8 mouse cellular contexts compared by ENCODE assay signal in genomic region chr10:100588932-100589388, GRCm38 (mm10). TPM values are rescaled to one million over a fixed set of nuclear protein-coding genes. Genes with fewer than 3 reads are reported as not detected.
DNase-seq lines count a peak whose midpoint lies in the region; ATAC-seq lines count a peak whose summit lies in the region.

No protein-coding gene starts in this region.

- peaks cover 34% of the 10 kb centered on the region for H3K36me3 ChIP-seq in erythroblast, embryonic 14.5 days (ENCODE audit: control insufficient read depth)
- H3K36me3 ChIP-seq in heart, embryonic 12.5 days: peaks cover 9% of the 10 kb centered on the region; the same call in 1 of the 2 replicates
- peaks cover 6% of the 10 kb centered on the region for H3K36me3 ChIP-seq in kidney, embryonic 16.5 days (ENCODE audit: insufficient read depth, low read length)

- peak overlapping the region; percentile 75 for H3K4me2 ChIP-seq in heart, embryonic 12.5 days
- H3K4me2 ChIP-seq in kidney, embryonic 16.5 days (replicated peaks; ENCODE audit: low read depth, low read length): peak overlapping the region; percentile 78

- peak overlapping the region; percentile 84 for H3K4me3 ChIP-seq in erythroblast, embryonic 14.5 days (replicated peaks)
- H3K4me3 ChIP-seq in heart, embryonic 12.5 days: peak overlapping the region; percentile 80
- H3K4me3 ChIP-seq in kidney, embryonic 16.5 days (ENCODE audit: low read length): peak overlapping the region; percentile 85

- peak overlapping the region; percentile 76 for H3K9ac ChIP-seq in heart, embryonic 12.5 days
- H3K9ac ChIP-seq in kidney, embryonic 16.5 days (replicated peaks; ENCODE audit: low read length): peak overlapping the region; percentile 86

- H3K4me1 ChIP-seq in erythroblast, embryonic 14.5 days (ENCODE audit: control insufficient read depth): peaks cover 27% of the 10 kb centered on the region
- H3K4me1 ChIP-seq in heart, embryonic 12.5 days (replicated peaks): peaks cover 3% of the 10 kb centered on the region; the same call in 1 of the 2 replicates
- peaks cover 3% of the 10 kb centered on the region; the same call in 1 of the 2 replicates for H3K4me1 ChIP-seq in kidney, embryonic 16.5 days (ENCODE audit: insufficient read depth, low read length)

- H3K9me3 ChIP-seq in erythroblast, embryonic 14.5 days (ENCODE audit: control insufficient read depth, low read length): no peaks in the 10 kb centered on the region
- no peaks in the 10 kb centered on the region for H3K9me3 ChIP-seq in heart, embryonic 12.5 days (replicated peaks)
- H3K9me3 ChIP-seq in kidney, embryonic 16.5 days (ENCODE audit: low read length): no peaks in the 10 kb centered on the region

- WGBS in heart, embryonic 12.5 days: under 1% methylated on average over 31 of the region's 31 CpGs
- under 1% methylated on average over 31 of the region's 31 CpGs for WGBS in kidney, embryonic 16.5 days

- peak; percentile 99 for ATAC-seq in heart, embryonic 12.5 days (ENCODE audit: insufficient number of reproducible peaks, low FRiP score)
- peak; percentile 99 for ATAC-seq in kidney, embryonic 16.5 days (ENCODE audit: low FRiP score, low TSS enrichment)

- no peaks in the 10 kb centered on the region for H3K27me3 ChIP-seq in erythroblast, embryonic 14.5 days (ENCODE audit: control insufficient read depth)
- no peaks in the 10 kb centered on the region for H3K27me3 ChIP-seq in heart, embryonic 12.5 days (replicated peaks)
- H3K27me3 ChIP-seq in kidney, embryonic 16.5 days (ENCODE audit: insufficient read depth, low read length): no peaks in the 10 kb centered on the region

- peak overlapping the region; percentile 53; the same call in 1 of the 2 replicates for H3K27ac ChIP-seq in heart, embryonic 12.5 days (ENCODE audit: poor library complexity, severe bottlenecking)
- peak overlapping the region; percentile 77 for H3K27ac ChIP-seq in kidney, embryonic 16.5 days (ENCODE audit: low read length)

- peak; percentile 87 for DNase-seq in CD4-positive helper T cell, adult 2 months (ENCODE audit: low read depth, low spot score)
- peak; percentile 84 for DNase-seq in brain, embryonic 18.5 days (ENCODE audit: low read depth, low spot score)
- peak; percentile 91 for DNase-seq in liver
- DNase-seq in monocyte, adult 2 months (ENCODE audit: low read depth in 1 of 2, low spot score in 2 of 2): peak; percentile 22 to 60
- peak; percentile 72 to 82 for DNase-seq in spleen, postnatal 14 days (ENCODE audit: low spot score in 2 of 2)

RNA-seq across cellular contexts. Expression of gene 4930430F08Rik, which starts 1.3 kb away (rescaled TPM):
- polyA plus RNA-seq in erythroblast, embryonic 14.5 days (2012): 1.4 and 1.5 TPM in 2 replicates
- 8.4 and 9.0 TPM in 2 replicates for polyA plus RNA-seq in heart, embryonic 12.5 days (2016; fragmentation: Nextera tagmentation; extraction: Ambion mirVana)
- 8.9 and 10.5 TPM in 2 replicates for polyA plus RNA-seq in kidney, embryonic 16.5 days (2015; fragmentation: Nextera tagmentation; extraction: Ambion mirVana)

RNA-seq across cellular contexts. Expression of gene 1700017N19Rik, which starts 1.3 kb away (rescaled TPM):
- polyA plus RNA-seq in erythroblast, embryonic 14.5 days (2012): not detected in 2 replicates
- not detected in 2 replicates for polyA plus RNA-seq in heart, embryonic 12.5 days (2016; fragmentation: Nextera tagmentation; extraction: Ambion mirVana)
- polyA plus RNA-seq in kidney, embryonic 16.5 days (2015; fragmentation: Nextera tagmentation; extraction: Ambion mirVana): not detected in 2 replicates

Comparison
In these comparisons a context has a peak if more than half of its experiments do, and no peak if none do; other contexts are left out.
1. Peak in every context shown above with its lines: DNase-seq, ATAC-seq, H3K4me3 ChIP-seq and H3K27ac ChIP-seq.
2. DNase-seq: peak in every context shown above with its lines; median percentile 91 in liver; 87 in CD4-positive helper T cell, adult 2 months; 84 in brain, embryonic 18.5 days; 77 in spleen, postnatal 14 days; 41 in monocyte, adult 2 months.